Mouse (Mus musculus) 416B (cell line): ENCODE results near the gene Gpt2.
A peak's percentile ranks its signal among the peaks of the same experiment; 100 is the strongest.

Experiments used
- DNase-seq: peaks from one replicate; pipeline ENCODE4 v3.0.0; 2011; ENCODE audit warnings: low read depth

The Gpt2 gene

DNA sequence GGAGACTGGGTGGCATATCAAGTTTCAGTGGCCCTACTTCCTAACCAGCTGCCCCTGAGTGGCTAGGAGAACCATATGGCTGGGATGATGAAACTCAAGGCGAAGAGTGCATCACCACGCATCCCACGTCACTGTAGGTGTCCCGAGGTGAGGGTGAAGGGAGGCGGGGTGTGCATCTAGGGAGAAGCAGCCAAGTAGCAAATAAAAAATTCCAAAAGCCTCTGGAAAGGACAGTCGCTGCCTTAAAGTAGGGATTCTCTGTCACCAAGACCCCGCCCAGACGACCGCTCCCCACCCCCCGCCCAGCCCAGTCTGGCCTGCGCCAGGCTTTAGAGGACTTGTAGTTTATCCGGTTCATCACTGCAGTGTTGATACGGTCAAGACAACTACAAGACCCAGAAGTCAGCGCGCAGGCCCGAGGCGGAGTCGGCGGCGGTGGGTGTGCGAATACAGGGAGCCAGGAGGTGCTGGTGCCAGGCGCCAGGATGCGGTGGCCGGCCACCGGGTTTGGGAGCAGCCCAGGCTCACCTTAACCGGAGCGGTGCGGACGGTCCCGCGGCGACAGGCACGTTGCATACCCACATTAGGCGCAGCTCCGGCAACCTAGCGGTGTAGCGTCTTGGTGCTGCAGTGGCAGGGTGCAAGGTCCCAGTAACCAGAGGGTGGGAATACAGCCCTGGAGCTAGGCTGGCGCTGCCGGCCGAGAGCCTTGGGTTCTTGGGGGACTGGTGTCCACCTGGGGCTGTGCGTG lies at the start of gene Gpt2:
TSS of gene Gpt2 (plus strand) at position 452 of the 751 bp plus-strand sequence.
- peak; percentile 96 for DNase-seq

GRCm38 (mm10) chr8:85444092-85444491 lies 48.3 kb upstream of the Gpt2 start:
- DNase-seq, result no peak

- DNase-seq, result no peak
These were observed 46.3 kb upstream of the Gpt2 start for GRCm38 (mm10) chr8:85445936-85446685.

GRCm38 (mm10) chr8:85450335-85450734 lies 42.0 kb upstream of the Gpt2 start:
- DNase-seq, result peak; percentile 86

- DNase-seq, result peak; percentile 65
These were observed 40.0 kb upstream of the Gpt2 start for GRCm38 (mm10) chr8:85452328-85452727.

GRCm38 (mm10) chr8:85453256-85453655 lies 39.1 kb upstream of the Gpt2 start:
- DNase-seq, result no peak

GRCm38 (mm10) chr8:85454750-85455149 lies 37.6 kb upstream of the Gpt2 start:
- DNase-seq, result no peak

- DNase-seq, result peak; percentile 94
These were observed 35.8 kb upstream of the Gpt2 start for GRCm38 (mm10) chr8:85456536-85456935.

- DNase-seq, result no peak
These were observed 32.8 kb upstream of the Gpt2 start for GRCm38 (mm10) chr8:85459582-85459981.

GRCm38 (mm10) chr8:85460804-85461203 lies 31.6 kb upstream of the Gpt2 start:
- DNase-seq, result peak; percentile 34

GRCm38 (mm10) chr8:85461377-85461776 lies 31.0 kb upstream of the Gpt2 start:
- peak; percentile 57 for DNase-seq

DNA sequence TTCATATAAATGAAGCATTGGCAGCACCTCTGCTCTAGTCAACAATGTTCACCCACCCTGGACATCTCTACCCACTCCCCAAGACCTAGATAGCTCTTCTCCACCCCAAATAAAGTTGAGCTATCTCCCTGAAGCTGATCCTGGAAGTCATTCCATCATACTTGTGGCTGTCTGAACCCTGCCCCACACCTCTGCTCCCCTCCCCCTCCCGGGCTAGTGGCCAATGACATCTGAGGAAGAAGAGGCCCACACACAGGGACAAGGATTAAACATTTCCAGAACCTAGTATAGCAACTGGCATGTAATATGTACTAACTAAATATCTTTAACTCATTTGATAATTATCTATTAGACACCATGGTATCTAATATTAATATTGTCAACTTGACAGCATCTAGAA lies 29.9 kb upstream of the Gpt2 start:
- DNase-seq, result no peak

DNA sequence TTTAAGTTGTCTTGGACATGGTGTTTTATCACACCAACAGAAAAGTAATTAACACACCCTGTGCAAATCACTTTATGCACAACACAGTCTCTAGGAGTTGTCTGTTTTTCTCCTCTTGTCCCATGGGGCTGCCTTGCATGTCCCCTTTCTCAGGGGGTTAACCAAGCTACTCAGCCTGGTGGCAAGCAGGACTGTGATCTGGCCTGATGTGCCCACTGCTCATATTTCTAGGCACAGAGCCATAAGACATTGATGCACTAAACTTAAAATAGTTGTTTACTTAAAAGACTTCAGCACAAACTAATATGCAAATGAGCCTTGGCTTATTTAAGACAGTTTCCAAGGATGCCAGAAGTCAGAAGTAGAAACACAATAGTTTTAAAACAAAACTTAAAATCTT lies 28.1 kb upstream of the Gpt2 start:
- no peak for DNase-seq

GRCm38 (mm10) chr8:85466056-85466455 lies 26.3 kb upstream of the Gpt2 start:
- no peak for DNase-seq

DNA sequence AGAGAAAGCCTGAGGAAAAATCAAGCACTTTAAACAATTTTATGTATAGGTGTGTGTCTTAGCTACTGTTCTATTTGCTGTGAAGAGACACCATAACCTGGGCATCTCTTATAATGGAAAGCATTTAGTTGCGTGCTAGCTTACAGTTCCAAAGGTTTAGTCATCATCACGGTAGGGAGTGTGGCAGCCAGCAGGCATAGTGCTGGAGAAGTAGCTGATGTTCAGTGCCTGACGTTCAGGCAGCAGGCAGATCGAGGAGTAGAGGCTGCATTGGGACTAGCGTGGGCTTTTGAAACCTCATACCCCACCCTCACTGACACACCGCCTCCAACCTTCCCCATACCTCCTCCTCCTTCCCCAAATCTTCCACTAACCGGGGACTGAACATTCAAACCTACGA lies 21.6 kb upstream of the Gpt2 start:
- no peak for DNase-seq

DNA sequence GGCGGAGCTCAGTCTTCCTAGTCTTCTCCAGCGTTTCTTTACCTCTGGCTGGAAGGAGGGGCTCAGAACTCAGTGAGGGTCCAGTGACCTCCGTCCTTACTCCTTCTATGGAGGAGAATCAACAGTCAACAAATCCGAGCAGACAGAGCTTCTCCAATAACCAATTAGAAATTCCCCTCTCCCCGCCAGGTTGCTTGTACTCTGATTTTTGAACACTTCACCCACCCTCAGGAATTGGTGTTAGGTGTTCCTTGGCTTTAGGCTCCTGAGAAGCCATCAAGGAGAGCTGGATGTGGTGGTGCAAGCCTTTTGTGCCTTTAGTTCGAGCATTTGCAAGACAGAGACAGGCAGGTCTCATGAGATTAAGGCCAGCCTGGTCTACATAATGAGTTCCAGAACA lies 19.6 kb upstream of the Gpt2 start:
- no peak for DNase-seq

- DNase-seq, result no peak
These were observed 19.1 kb upstream of the Gpt2 start for GRCm38 (mm10) chr8:85473246-85473645.

GRCm38 (mm10) chr8:85474924-85475323 lies 17.5 kb upstream of the Gpt2 start:
- DNase-seq, result peak; percentile 56

- no peak for DNase-seq
These were observed 15.3 kb upstream of the Gpt2 start for GRCm38 (mm10) chr8:85476970-85477545.

DNA sequence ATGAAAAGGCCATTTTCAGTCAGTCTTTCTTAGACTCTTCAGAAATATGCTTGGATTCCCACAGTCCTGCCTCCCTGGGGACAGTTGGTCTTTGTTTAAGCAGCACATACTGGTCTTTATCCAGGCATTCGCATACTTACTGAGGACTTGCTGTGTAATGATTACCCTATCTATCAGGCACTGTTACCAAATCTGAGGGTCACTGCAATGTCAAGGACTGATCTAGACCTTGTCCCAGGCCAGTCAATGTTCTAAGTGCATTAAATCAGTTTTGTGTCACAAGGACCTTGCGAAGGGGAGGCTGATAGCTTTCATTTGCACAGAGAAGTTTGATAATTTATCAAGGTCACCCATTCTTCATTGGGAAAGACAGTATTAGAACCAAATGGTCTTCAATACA lies 14.0 kb upstream of the Gpt2 start:
- DNase-seq, result no peak

- no peak for DNase-seq
These were observed 12.7 kb upstream of the Gpt2 start for GRCm38 (mm10) chr8:85479710-85480109.

DNA sequence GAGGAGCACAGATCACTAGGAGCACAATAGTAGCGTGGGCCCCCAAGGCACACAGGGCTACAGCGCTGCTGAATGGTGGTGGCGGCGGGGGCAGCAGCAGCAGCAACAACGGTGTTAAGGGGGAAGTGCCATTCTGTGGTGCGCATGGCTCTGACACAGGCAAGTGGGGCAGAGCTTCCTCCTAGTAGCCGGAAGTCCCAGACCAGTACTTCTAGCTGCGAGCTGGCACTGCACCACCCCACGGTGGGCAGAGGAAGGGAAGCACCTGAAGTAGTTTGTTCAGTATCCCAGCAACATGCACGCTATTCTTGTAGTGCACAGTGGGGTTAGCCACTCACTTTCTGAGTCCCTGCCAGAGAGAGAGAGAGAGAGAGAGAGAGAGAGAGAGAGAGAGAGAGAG lies 10.5 kb upstream of the Gpt2 start:
- peak; percentile 41 for DNase-seq

DNA sequence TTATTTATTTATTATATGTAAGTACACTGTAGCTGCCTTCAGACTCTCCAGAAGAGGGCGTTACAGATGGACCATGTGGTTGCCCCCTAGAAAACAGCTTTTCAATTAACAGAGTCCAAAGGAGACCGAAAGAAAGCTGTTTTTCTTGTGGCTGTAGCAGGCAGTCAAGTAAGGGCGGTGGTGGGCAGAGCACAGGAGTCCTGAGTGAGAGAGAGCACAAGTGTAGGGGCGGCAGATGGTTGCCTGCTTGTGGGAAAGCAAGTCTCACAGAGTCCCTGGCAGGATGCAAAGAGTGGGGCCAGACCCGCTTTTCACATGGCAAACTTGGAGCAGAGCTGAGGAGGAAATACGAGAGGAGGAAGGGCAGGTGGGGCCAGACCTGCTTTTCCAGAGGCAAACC lies 9.9 kb upstream of the Gpt2 start:
- DNase-seq, result no peak
